Mouse (Mus musculus) liver, adult 2 months (tissue): ENCODE data around the gene BC003965. TPM values are rescaled to one million over a fixed set of nuclear protein-coding genes. Genes with fewer than 3 reads are reported as not detected.
A peak's percentile ranks its signal among the peaks of the same experiment; 100 is the strongest.
"Not testable (repeated sequence)": the region's sequence is repeated elsewhere in the genome, so short reads cannot be mapped to it uniquely, and the experiment has no call there.

Source experiments
- DNase-seq: peaks from one replicate; pipeline ENCODE4 v3.0.0-alpha.2; 2011; ENCODE audit warnings: low read depth, low spot score; ENCODE audit errors: extremely low read depth
- H3K27ac ChIP-seq: fragments of 200-500 bp; replicated peaks from 2 replicates; pipeline ENCODE4 v1.5.1; 2012; ENCODE audit warnings: low read depth, mild to moderate bottlenecking, control low read depth, inconsistent platforms, low read length; ENCODE audit not compliant: insufficient read depth
- H3K27me3 ChIP-seq: fragments of 200-500 bp; 2 replicates; pipeline ENCODE4 v1.6.1; 2012; ENCODE audit warnings: mild to moderate bottlenecking, moderate library complexity, low read length, inconsistent platforms; ENCODE audit not compliant: control insufficient read depth, insufficient read depth
- H3K36me3 ChIP-seq: fragments of 200-500 bp; 2 replicates; pipeline ENCODE4 v1.6.1; 2012; ENCODE audit warnings: low read length, inconsistent platforms; ENCODE audit not compliant: control insufficient read depth, insufficient read depth
- H3K4me1 ChIP-seq: fragments of 200-500 bp; 2 replicates; pipeline ENCODE4 v1.6.1; 2011; ENCODE audit warnings: low read length; ENCODE audit not compliant: control insufficient read depth, insufficient read depth
- H3K4me3 ChIP-seq: fragments of 200-500 bp; 2 replicates; pipeline ENCODE4 v1.5.1; 2011; ENCODE audit warnings: low read depth, mild to moderate bottlenecking, control low read depth, low read length, moderate library complexity; ENCODE audit not compliant: insufficient read depth
- H3K79me2 ChIP-seq: fragments of 200-500 bp; 2 replicates; pipeline ENCODE4 v1.6.1; 2012; ENCODE audit warnings: inconsistent platforms, mild to moderate bottlenecking, low read length, moderate library complexity; ENCODE audit not compliant: control insufficient read depth, insufficient read depth
- H3K9ac ChIP-seq: fragments of 200-500 bp; 2 replicates; pipeline ENCODE4 v1.6.1; 2012; ENCODE audit warnings: low read depth, mild to moderate bottlenecking, control low read depth, inconsistent platforms, low read length
- CTCF ChIP-seq: fragments of 200-500 bp; IDR thresholded peaks from 2 replicates; pipeline ENCODE4 v1.5.1; 2011; ENCODE audit warnings: low read depth, low read length, control low read depth
- POLR2A ChIP-seq: fragments of 200-500 bp; IDR thresholded peaks from 2 replicates; pipeline ENCODE4 v1.6.1; 2011; ENCODE audit warnings: low read length, control low read depth; ENCODE audit not compliant: insufficient read depth; ENCODE audit errors: extremely low read depth
- WGBS: fragments of 180-500 bp; shearing (Covaris S2); methylation state at CpG from one replicate; pipeline ENCODE4 v1.1.7; 2018; 5-methylcytosine and 5-hydroxymethylcytosine counted together
- polyA plus RNA-seq: library from polyadenylated mRNA; depleted of rRNA; stranded (reverse); fragments of >200 nt; gene quantifications from 2 replicates; pipeline ENCODE4 v1.2.3, GENCODE M21; 2012
- total RNA-seq: library from RNA; depleted of rRNA; stranded (reverse); fragments of >200 nt; gene quantifications from 2 replicates; pipeline ENCODE4 v1.2.3, GENCODE M21; 2014

Gene BC003965
- total and polyA plus RNA-seq, 2 experiments = 12.1 to 15.4 TPM

GRCm38 (mm10) chr17:25220746-25221145 is 36.4 kb downstream of the BC003965 start:
- WGBS = 31% methylated on average over 1 of the region's 1 CpGs
- Histone ChIP-seq H3K4me1 (peaks cover 21% of the 10 kb centered on the region), H3K27me3 (no peaks in the 10 kb centered on the region), H3K36me3 (0 out of 2 replicates have a peak, but pooled peaks cover 1% of the 10 kb centered on the region), H3K79me2 (peaks cover 23% of the 10 kb centered on the region), H3K9ac (peak overlapping the region; percentile 37; the same call in 1 of the 2 replicates), H3K27ac (peak overlapping the region; percentile 79), H3K4me3 (no peak overlapping the region)
- peak; percentile 82 for DNase-seq
- TF ChIP-seq CTCF (no peak), POLR2A (no peak)

- 20% methylated on average over 23 of the region's 30 CpGs for WGBS
- H3K9ac ChIP-seq = peak overlapping the region; percentile 12; the same call in 1 of the 2 replicates
- H3K27me3 ChIP-seq = no peaks in the 10 kb centered on the region
- no peak for TF ChIP-seq POLR2A
- no peak for TF ChIP-seq CTCF
- 0 out of 2 replicates have a peak, but pooled peaks cover 1% of the 10 kb centered on the region for H3K36me3 ChIP-seq
- peak overlapping the region; percentile 28; the same call in 1 of the 2 replicates for H3K4me3 ChIP-seq
- H3K79me2 ChIP-seq = peaks cover 24% of the 10 kb centered on the region
- H3K4me1 ChIP-seq = peaks cover 21% of the 10 kb centered on the region
- peak overlapping the region; percentile 79 for H3K27ac ChIP-seq
- DNase-seq = peak; percentile 63
Observed at GRCm38 (mm10) chr17:25221821-25222503, 37.6 kb downstream of the BC003965 start.

DNA sequence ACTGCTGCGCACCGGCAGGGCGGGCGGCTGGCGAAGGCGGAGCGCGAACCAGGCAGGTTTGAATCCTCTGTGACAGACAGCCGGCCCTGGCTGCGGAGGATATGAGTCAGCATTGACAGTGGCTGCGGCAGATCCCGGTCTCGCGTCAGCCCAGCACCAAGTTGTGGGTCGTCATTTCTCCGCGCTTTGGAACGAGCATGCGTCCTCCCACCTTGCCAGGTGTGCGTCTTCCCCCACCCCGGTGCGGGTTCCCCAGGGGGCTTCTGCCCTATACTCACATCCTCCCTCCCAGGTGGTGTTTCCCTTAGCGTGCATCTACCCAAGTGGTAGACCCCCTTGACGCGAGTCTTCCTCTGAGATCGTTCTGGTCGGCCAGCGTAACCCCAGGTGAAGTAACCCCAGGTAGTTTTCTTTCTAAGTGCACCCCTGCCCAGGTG is 38.2 kb downstream of the BC003965 start:
- H3K4me3 ChIP-seq = peak overlapping the region; percentile 78
- not testable (repeated sequence) for H3K27me3 ChIP-seq, H3K36me3 ChIP-seq, DNase-seq
- peak overlapping the region; percentile 79 for H3K9ac ChIP-seq
- H3K27ac ChIP-seq = peak overlapping the region; percentile 91
- peaks cover 25% of the 10 kb centered on the region for H3K79me2 ChIP-seq
- 9% methylated on average over 17 of the region's 28 CpGs for WGBS
- peaks cover 21% of the 10 kb centered on the region for H3K4me1 ChIP-seq

DNA sequence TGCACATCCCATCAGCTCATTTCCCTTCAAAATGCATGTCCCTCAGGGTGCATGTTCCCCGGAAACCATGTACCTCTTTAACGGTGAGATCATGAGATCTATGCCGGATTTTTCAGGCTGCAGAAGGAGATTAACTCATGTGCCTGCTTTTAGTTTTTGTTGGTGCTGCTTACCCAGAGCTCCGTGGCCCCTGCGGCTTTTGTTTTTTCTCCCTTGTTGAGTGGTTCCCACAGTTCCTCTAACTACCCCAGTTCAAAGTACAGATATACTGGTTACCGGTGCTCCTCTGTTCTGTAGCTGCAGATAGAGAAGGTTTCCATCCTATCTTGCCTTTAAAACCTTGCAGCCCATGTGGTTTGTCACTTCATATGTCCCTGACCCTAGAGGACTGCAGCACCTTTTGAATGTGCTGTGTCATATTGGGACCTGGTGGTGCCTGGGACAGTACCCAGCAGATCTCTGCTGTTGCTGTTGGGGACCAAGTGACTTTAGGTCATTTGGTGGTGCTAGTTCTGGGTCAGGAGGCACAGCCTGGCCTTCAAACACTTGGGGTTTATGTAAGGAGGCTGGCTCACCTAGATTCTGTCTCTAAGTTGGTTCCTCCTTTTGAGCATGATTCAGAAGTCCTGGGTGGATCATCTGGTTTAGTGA is 38.7 kb downstream of the BC003965 start:
- Histone ChIP-seq H3K27me3 (no peaks in the 10 kb centered on the region), H3K4me3 (peak overlapping the region; percentile 78), H3K27ac (peak overlapping the region; percentile 91), H3K9ac (peak overlapping the region; percentile 79), H3K36me3 (no peaks in the 10 kb centered on the region), H3K4me1 (peaks cover 21% of the 10 kb centered on the region), H3K79me2 (peaks cover 25% of the 10 kb centered on the region)
- DNase-seq = peak; percentile 72
- WGBS = 21% methylated on average over 6 of the region's 6 CpGs
- TF ChIP-seq POLR2A (no peak), CTCF (no peak)

- no peak overlapping the region for H3K27ac ChIP-seq
- no peaks in the 10 kb centered on the region for H3K36me3 ChIP-seq
- TF ChIP-seq CTCF (no peak), POLR2A (no peak)
- H3K4me3 ChIP-seq = no peak overlapping the region
- H3K79me2 ChIP-seq = peaks cover 25% of the 10 kb centered on the region
- peak; percentile 23 for DNase-seq
- WGBS = 84% methylated on average over 7 of the region's 7 CpGs
- no peaks in the 10 kb centered on the region for H3K27me3 ChIP-seq
- H3K4me1 ChIP-seq = peaks cover 28% of the 10 kb centered on the region
- no peak overlapping the region for H3K9ac ChIP-seq
Observed at GRCm38 (mm10) chr17:25224586-25225222, 40.4 kb downstream of the BC003965 start.

GRCm38 (mm10) chr17:25225659-25226058 is 41.3 kb downstream of the BC003965 start:
- peaks cover 35% of the 10 kb centered on the region for H3K4me1 ChIP-seq
- no peak for DNase-seq

More at GRCm38 (mm10) chr17:25225659-25226058, 41.3 kb downstream of the BC003965 start:
- TF ChIP-seq CTCF (no peak), POLR2A (no peak)
- 92% methylated on average over 4 of the region's 4 CpGs for WGBS
- no peak overlapping the region for H3K27ac ChIP-seq
- no peaks in the 10 kb centered on the region for H3K36me3 ChIP-seq
- no peak overlapping the region for H3K4me3 ChIP-seq
- H3K27me3 ChIP-seq = no peaks in the 10 kb centered on the region
- peaks cover 25% of the 10 kb centered on the region for H3K79me2 ChIP-seq
- no peak overlapping the region for H3K9ac ChIP-seq
